Mouse (Mus musculus): ENCODE results near the gene Abca13.

GRCm38 (mm10) chr11:9601096-9601495 lies 409.4 kb downstream of the Abca13 start:
- TF ChIP-seq CTCF (IDR thresholded peaks at IDR 0.05; ENCODE audit: low read depth) (no peak), EP300 (IDR thresholded peaks at IDR 0.05; ENCODE audit: low read depth) (no peak)

Measured in liver, embryonic 14.5 days (tissue).